Mouse (Mus musculus) megakaryocyte, embryonic 14.5 days (primary cell): ENCODE data around the gene Hsd17b3. TPM values are rescaled to one million over a fixed set of nuclear protein-coding genes. Genes with fewer than 3 reads are reported as not detected.

Experiments
- H3K27me3 ChIP-seq: replicated peaks from 2 replicates; pipeline ENCODE3; 2012; ENCODE audit warnings: inconsistent platforms
- H3K36me3 ChIP-seq: replicated peaks from 2 replicates; pipeline ENCODE3; 2012; ENCODE audit warnings: low read length, inconsistent platforms, mixed read lengths
- H3K4me1 ChIP-seq: 2 replicates; pipeline ENCODE4 v1.6.1; 2012; ENCODE audit warnings: inconsistent platforms
- H3K4me3 ChIP-seq: replicated peaks from 2 replicates; pipeline ENCODE3; 2012; ENCODE audit warnings: moderate library complexity, mild to moderate bottlenecking, inconsistent platforms
- H3K9me3 ChIP-seq: 2 replicates; pipeline ENCODE4 v1.6.1; 2012; ENCODE audit warnings: inconsistent platforms
- FLI1 ChIP-seq: IDR thresholded peaks from 2 replicates; pipeline ENCODE4 v1.6.1; 2012; ENCODE audit warnings: low read length, inconsistent platforms, mixed read lengths
- GATA1 ChIP-seq: IDR thresholded peaks from 3 replicates; pipeline ENCODE4 v1.6.1; 2012; ENCODE audit warnings: mixed read lengths, low read length, inconsistent platforms, borderline replicate concordance
- polyA plus RNA-seq: library from polyadenylated mRNA; stranded (reverse); fragments of >175 nt; gene quantifications from 2 replicates; pipeline ENCODE4 v1.2.3, GENCODE M21; 2012; ENCODE audit warnings: low replicate concordance; ENCODE audit not compliant: insufficient read depth

Gene Hsd17b3
- polyA plus RNA-seq, result not detected in 2 replicates

- TF ChIP-seq FLI1 (no peak), GATA1 (no peak)
- no peaks in the 10 kb centered on the region; the same call in 1 of the 2 replicates for H3K4me1 ChIP-seq
- H3K36me3 ChIP-seq, result no peaks in the 10 kb centered on the region
- H3K27me3 ChIP-seq, result peaks cover 10% of the 10 kb centered on the region
- H3K4me3 ChIP-seq, result no peak within 1 kb of the TSS
- H3K9me3 ChIP-seq, result no peaks in the 10 kb centered on the region
These were observed at the start of gene Hsd17b3 for GRCm38 (mm10) chr13:64089130-64089529. Gene Hsd17b3, minus strand, starts transcription at chr13:64089230.

DNA sequence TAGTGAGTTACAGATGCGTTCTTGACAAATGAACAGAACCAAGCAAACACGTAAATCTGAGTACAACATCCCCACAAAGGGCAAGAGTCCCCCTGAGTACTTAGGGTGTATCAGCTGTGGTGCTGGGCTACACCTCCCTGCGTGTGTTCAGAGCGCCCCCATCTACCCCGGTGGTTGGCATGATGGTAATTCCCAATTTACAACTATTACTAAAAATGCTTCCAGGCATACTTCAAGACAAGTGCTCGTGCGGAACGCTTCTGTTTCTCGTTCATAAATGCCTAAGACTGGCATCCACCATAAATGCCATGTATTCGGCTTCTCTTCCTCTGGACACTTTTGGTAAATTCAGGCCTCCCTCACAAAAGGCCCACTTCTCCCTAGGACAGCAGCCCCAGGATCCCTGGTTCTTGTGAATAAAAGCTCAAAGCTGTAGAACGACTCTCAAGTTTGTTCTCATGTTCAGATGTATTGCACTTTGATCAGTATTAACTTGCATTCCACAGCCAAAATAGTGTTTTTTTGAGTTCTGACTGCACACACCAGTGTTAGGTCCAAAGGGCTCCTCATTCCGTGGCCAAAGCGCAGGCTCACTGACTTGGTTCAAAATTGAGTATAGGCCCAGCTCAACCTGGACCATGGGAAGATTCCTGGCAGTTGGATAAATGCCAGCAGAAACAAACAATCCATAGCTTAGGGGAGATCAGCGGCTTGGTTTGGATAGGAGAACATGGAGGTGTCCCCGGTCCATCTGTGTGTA lies 40.8 kb upstream of the Hsd17b3 start:
- H3K4me1 ChIP-seq, result peaks cover 19% of the 10 kb centered on the region
- peaks cover 27% of the 10 kb centered on the region for H3K36me3 ChIP-seq
- H3K4me3 ChIP-seq, result peak overlapping the region; percentile 98
- no peaks in the 10 kb centered on the region for H3K27me3 ChIP-seq
- H3K9me3 ChIP-seq, result no peaks in the 10 kb centered on the region
- no peak for TF ChIP-seq GATA1
- no peak for TF ChIP-seq FLI1

GRCm38 (mm10) chr13:64128858-64129615 lies 40.0 kb upstream of the Hsd17b3 start, which contains the start of gene Slc35d2:
Gene Slc35d2, minus strand, starts transcription at chr13:64129368.
- H3K4me3 ChIP-seq, result peak within 1 kb of the TSS; percentile 98
- H3K36me3 ChIP-seq, result peaks cover 19% of the 10 kb centered on the region
- no peaks in the 10 kb centered on the region for H3K9me3 ChIP-seq
- H3K27me3 ChIP-seq, result no peaks in the 10 kb centered on the region
- TF ChIP-seq GATA1 (no peak), FLI1 (no peak)
- H3K4me1 ChIP-seq, result peaks cover 19% of the 10 kb centered on the region

- Histone ChIP-seq H3K9me3 (no peaks in the 10 kb centered on the region), H3K27me3 (no peaks in the 10 kb centered on the region), H3K4me3 (no peak overlapping the region), H3K36me3 (peaks cover 1% of the 10 kb centered on the region), H3K4me1 (peaks cover 22% of the 10 kb centered on the region)
- TF ChIP-seq GATA1, result no peak
- TF ChIP-seq FLI1, result no peak
These were observed 37.3 kb upstream of the Hsd17b3 start for GRCm38 (mm10) chr13:64126316-64126715.

DNA sequence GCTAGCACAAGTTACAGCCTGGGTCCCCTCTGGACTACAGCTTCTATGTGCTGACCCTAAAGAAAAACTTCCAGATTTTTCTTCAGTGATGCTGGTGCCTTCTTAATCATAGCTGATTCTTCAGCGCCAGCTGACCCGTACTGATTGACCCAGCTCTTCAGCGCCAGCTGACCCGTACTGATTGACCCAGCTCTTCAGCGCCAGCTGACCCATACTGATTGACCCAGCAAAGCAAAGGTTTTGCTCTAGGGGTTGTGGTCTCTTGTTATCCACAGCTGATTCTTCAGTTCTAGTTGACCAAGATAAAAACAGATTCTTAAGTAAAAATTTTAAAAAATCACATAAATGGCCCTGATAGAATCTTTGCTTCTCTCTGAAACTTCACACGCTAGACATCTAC lies 35.9 kb upstream of the Hsd17b3 start:
- H3K36me3 ChIP-seq, result no peaks in the 10 kb centered on the region
- no peaks in the 10 kb centered on the region for H3K9me3 ChIP-seq
- no peaks in the 10 kb centered on the region for H3K27me3 ChIP-seq
- no peak for TF ChIP-seq FLI1
- no peak for TF ChIP-seq GATA1
- peaks cover 23% of the 10 kb centered on the region for H3K4me1 ChIP-seq
- no peak overlapping the region for H3K4me3 ChIP-seq

- H3K9me3 ChIP-seq, result no peaks in the 10 kb centered on the region
- peaks cover 12% of the 10 kb centered on the region for H3K4me1 ChIP-seq
- TF ChIP-seq GATA1, result no peak
- TF ChIP-seq FLI1, result no peak
- no peak overlapping the region for H3K4me3 ChIP-seq
- H3K36me3 ChIP-seq, result peaks cover under 1% of the 10 kb centered on the region
- no peaks in the 10 kb centered on the region for H3K27me3 ChIP-seq
These were observed 34.6 kb upstream of the Hsd17b3 start for GRCm38 (mm10) chr13:64123491-64124188.

GRCm38 (mm10) chr13:64120760-64121159 lies 31.7 kb upstream of the Hsd17b3 start:
- Histone ChIP-seq H3K27me3 (no peaks in the 10 kb centered on the region), H3K4me1 (peaks cover 25% of the 10 kb centered on the region), H3K36me3 (peaks cover 11% of the 10 kb centered on the region), H3K4me3 (no peak overlapping the region), H3K9me3 (no peaks in the 10 kb centered on the region)
- TF ChIP-seq GATA1 (no peak), FLI1 (no peak)

DNA sequence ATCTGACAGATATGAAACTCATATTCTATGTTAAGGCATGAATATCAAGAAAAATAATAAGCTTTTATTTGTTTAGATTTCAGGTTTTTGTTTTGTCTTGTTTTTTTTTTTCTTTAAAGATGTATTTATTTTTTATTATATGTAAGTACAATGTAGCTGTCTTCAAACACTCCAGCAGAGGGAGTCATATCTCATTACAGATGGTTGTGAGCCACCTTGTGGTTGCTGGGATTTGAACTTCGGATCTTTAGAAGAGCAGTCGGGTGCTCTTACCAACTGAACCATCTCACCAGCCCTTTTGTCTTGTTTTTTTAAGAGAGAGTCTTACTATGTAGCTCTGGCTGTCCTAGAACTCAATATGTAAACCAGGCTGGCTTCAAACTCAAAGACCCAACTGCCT lies 28.4 kb upstream of the Hsd17b3 start:
- Histone ChIP-seq H3K4me3 (no peak overlapping the region), H3K36me3 (peaks cover 19% of the 10 kb centered on the region), H3K27me3 (no peaks in the 10 kb centered on the region), H3K9me3 (no peaks in the 10 kb centered on the region), H3K4me1 (peaks cover 20% of the 10 kb centered on the region)
- TF ChIP-seq GATA1 (no peak), FLI1 (no peak)

GRCm38 (mm10) chr13:64110421-64110820 lies 21.4 kb upstream of the Hsd17b3 start:
- no peak overlapping the region for H3K4me3 ChIP-seq
- TF ChIP-seq FLI1 (no peak), GATA1 (no peak)
- H3K36me3 ChIP-seq, result peaks cover 37% of the 10 kb centered on the region
- peaks cover 17% of the 10 kb centered on the region for H3K4me1 ChIP-seq
- no peaks in the 10 kb centered on the region for H3K27me3 ChIP-seq
- no peaks in the 10 kb centered on the region for H3K9me3 ChIP-seq

DNA sequence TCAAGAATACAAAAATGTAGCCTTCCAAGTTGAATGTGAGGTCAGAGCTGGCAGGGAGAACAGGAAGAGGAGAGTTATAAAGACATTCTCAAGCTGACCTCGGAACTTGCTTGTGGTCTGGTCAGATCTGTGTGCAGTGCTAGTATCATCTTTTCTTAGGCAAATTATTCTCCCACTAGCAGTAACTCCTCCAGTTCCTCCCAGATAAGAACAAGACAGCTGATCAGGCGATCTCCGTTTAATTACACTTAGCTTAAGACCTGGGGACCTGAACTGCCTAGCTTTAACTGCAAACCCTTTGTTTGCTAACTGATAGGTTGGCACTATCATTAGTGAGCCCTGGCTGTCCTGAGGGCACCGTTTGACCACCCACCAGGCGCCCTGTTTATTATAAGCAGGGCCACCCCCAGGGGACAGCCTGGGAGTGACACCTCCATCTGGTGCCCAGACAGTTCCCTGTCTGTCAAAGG lies 19.4 kb upstream of the Hsd17b3 start:
- Histone ChIP-seq H3K9me3 (no peaks in the 10 kb centered on the region), H3K4me1 (peaks cover 17% of the 10 kb centered on the region), H3K4me3 (no peak overlapping the region), H3K36me3 (peaks cover 48% of the 10 kb centered on the region), H3K27me3 (no peaks in the 10 kb centered on the region)
- no peak for TF ChIP-seq FLI1
- no peak for TF ChIP-seq GATA1
